Mouse (Mus musculus) embryo, embryonic 10.5 days (tissue): ENCODE measurements around the gene Kank4.

Experiments
- DNase-seq: peaks from one replicate; pipeline ENCODE4 v3.0.0-alpha.2; 2015; ENCODE audit warnings: low spot score

Gene Kank4

DNA sequence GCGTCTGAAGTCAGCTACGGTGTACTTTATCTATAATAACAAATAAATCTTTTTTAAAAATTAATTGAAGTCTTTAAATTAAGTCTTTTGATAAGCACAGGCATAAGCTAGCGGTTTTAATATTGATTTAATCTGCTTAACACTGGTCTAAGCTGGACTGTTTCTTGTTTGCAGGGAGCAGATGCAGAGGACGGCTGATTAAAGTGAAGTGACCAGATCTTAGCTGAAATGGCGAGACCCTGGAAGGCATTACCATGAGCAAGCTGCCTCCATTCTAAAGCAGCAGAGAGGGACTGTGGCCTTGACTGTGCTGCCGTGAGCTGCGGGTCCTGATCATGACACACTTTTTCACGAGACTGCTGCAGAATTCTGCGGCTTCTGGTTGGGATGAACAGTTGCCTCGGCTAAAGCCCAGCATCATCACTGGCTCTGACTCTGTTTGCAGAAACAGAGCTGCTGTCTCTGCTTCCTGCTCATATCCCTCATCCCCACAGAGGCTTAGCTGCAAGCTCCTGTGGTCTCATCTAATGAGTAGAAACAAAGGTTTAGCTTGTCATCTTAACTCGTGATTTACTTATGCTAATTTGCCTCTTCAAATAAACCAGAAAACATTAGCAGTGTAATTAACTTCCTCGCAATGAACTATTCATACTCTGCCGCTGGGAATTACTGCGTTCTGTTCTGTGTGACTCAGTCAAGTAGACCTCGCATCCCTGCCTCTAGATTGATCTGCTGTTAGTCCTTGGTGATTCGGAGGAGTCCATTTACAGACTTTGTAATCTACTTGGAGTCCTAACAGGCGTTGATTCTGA lies 99.4 kb downstream of the Kank4 start:
- no peak for DNase-seq

DNA sequence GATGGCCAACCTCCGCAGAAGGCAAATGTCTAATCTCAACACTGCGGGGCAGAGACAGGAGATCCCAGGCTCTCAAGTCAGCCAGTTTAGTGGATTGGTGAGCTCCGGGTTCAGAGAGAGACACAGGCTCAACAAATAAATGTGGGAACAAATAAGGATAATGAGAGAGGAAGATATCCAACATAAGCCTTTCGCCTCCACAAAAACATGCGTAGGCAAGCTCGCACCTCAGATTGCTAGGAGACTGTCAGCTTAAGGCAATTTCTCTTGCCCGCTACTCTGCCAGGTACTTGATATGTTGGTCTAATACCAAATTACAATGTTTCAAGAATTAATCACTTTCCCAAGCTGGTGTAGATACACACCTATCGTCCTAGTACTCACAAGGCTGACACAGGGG lies 106.4 kb downstream of the Kank4 start:
- no peak for DNase-seq
